Mouse (Mus musculus): ENCODE data around the gene Nlk. TPM values are rescaled to one million over a fixed set of nuclear protein-coding genes. Genes with fewer than 3 reads are reported as not detected.

Gene Nlk
- polyA plus RNA-seq, 1 experiment = 5.0 TPM

DNA sequence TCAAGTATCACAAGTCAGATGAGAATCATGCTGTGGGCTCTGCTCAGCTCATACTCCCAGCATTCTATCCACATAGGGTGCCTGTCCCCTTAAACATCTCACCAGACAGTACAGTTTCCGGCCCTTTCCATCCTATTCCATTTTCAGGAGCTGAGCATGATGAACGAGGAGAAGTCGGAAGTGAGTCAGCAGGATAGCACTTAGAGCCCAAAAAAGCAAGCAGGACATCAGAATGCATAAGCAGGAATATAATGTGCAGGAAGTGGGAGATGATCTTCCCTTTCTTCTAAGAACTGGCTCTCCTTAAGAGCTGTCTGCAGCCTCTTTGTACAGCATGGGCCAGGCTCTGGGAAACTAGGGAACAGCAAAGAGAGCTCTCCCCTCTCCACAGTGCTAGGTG, 5.1 kb upstream of the Nlk start:
- Histone ChIP-seq H3K4me2 (ENCODE audit: low read depth) (peak overlapping the region; percentile 14), H3K79me2 (ENCODE audit: control insufficient read depth, insufficient read depth) (no peaks in the 10 kb centered on the region), H3K4me3 (no peak overlapping the region), H3K27me3 (ENCODE audit: control insufficient read depth, insufficient read depth, insufficient read length) (no peaks in the 10 kb centered on the region), H3K36me3 (ENCODE audit: control insufficient read depth, insufficient read depth) (no peaks in the 10 kb centered on the region), H3ac (ENCODE audit: control insufficient read depth, insufficient read length) (no peak overlapping the region)
- no peak for TF ChIP-seq USF1 (IDR thresholded peaks at IDR 0.05; ENCODE audit: low read depth)

DNA sequence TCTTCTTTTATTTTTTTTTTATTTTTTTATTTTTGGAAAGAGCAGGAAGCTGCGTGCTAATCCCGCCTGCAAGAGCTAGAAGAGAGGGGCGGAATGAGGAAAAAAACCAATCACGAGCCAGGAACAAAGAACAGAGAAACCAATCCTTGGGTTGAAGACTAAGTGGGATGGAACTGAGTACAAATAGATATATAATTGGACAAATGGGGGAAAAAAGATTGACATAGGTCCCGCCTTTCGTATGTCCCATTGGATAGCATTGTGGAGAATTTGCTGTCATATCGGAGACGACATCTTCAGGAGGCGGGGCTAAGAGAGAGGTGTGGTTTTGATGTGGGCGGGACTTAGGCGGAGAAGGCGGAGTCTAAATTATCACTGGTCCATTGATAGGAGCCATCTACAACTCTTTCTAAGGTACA, 589 bp upstream of the Nlk start:
- Histone ChIP-seq H3K27me3 (ENCODE audit: control insufficient read depth, insufficient read depth, insufficient read length) (no peaks in the 10 kb centered on the region), H3K4me3 (peak overlapping the region; percentile 58), H3K36me3 (ENCODE audit: control insufficient read depth, insufficient read depth) (no peaks in the 10 kb centered on the region), H3K79me2 (ENCODE audit: control insufficient read depth, insufficient read depth) (peaks cover 20% of the 10 kb centered on the region), H3ac (ENCODE audit: control insufficient read depth, insufficient read length) (peak overlapping the region; percentile 3), H3K4me2 (ENCODE audit: low read depth) (peak overlapping the region; percentile 49)
- no peak for TF ChIP-seq TCF12 (IDR thresholded peaks at IDR 0.05; ENCODE audit: insufficient read depth, poor library complexity, severe bottlenecking)
- TF ChIP-seq POLR2A (IDR thresholded peaks at IDR 0.05; ENCODE audit: insufficient read length, low read depth) = no peak
- no peak for TF ChIP-seq CEBPB (IDR thresholded peaks at IDR 0.05; ENCODE audit: insufficient read depth, poor library complexity, severe bottlenecking)
- TF ChIP-seq MYOG (IDR thresholded peaks at IDR 0.05; ENCODE audit: control insufficient read depth in 1 of 3, insufficient read depth in 1 of 3, insufficient read length in 2 of 3, low read depth in 2 of 3) = no peak
- no peak for TF ChIP-seq USF1 (IDR thresholded peaks at IDR 0.05; ENCODE audit: low read depth)
- no peak for TF ChIP-seq E2F4 (IDR thresholded peaks at IDR 0.05; ENCODE audit: insufficient read depth)
- TF ChIP-seq SRF (IDR thresholded peaks at IDR 0.05; ENCODE audit: control insufficient read depth, insufficient read length, low read depth) = no peak
- no peak for TF ChIP-seq POLR2AphosphoS2 (IDR thresholded peaks at IDR 0.05; ENCODE audit: insufficient read length, low read depth)
- TF ChIP-seq MAX (IDR thresholded peaks at IDR 0.05; ENCODE audit: low read depth) = no peak
- no peak for TF ChIP-seq REST (IDR thresholded peaks at IDR 0.05; ENCODE audit: insufficient read depth, insufficient read length)
- no peak for TF ChIP-seq MYOD1 (IDR thresholded peaks at IDR 0.05; ENCODE audit: control insufficient read depth in 1 of 3, insufficient read length in 2 of 3, low read depth in 2 of 3)
- TF ChIP-seq TCF3 (IDR thresholded peaks at IDR 0.05; ENCODE audit: insufficient read length, low read depth) = no peak

GRCm38 (mm10) chr11:78694249-78694648, 2.9 kb downstream of the Nlk start:
- Histone ChIP-seq H3K4me2 (ENCODE audit: low read depth) (peak overlapping the region; percentile 44), H3K4me3 (no peak overlapping the region), H3ac (ENCODE audit: control insufficient read depth, insufficient read length) (no peak overlapping the region), H3K79me2 (ENCODE audit: control insufficient read depth, insufficient read depth) (peaks cover 51% of the 10 kb centered on the region), H3K27me3 (ENCODE audit: control insufficient read depth, insufficient read depth, insufficient read length) (no peaks in the 10 kb centered on the region), H3K36me3 (ENCODE audit: control insufficient read depth, insufficient read depth) (no peaks in the 10 kb centered on the region)
- TF ChIP-seq E2F4 (IDR thresholded peaks at IDR 0.05; ENCODE audit: insufficient read depth) = no peak
- no peak for TF ChIP-seq CEBPB (IDR thresholded peaks at IDR 0.05; ENCODE audit: insufficient read depth, poor library complexity, severe bottlenecking)
- no peak for TF ChIP-seq MYOG (IDR thresholded peaks at IDR 0.05; ENCODE audit: control insufficient read depth in 1 of 3, insufficient read depth in 1 of 3, insufficient read length in 2 of 3, low read depth in 2 of 3)
- TF ChIP-seq MYOD1 (IDR thresholded peaks at IDR 0.05; ENCODE audit: control insufficient read depth in 1 of 3, insufficient read length in 2 of 3, low read depth in 2 of 3) = no peak
- no peak for TF ChIP-seq TCF3 (IDR thresholded peaks at IDR 0.05; ENCODE audit: insufficient read length, low read depth)
- TF ChIP-seq TCF12 (IDR thresholded peaks at IDR 0.05; ENCODE audit: insufficient read depth, poor library complexity, severe bottlenecking) = no peak
- no peak for TF ChIP-seq SRF (IDR thresholded peaks at IDR 0.05; ENCODE audit: control insufficient read depth, insufficient read length, low read depth)
- no peak for TF ChIP-seq POLR2A (IDR thresholded peaks at IDR 0.05; ENCODE audit: insufficient read length, low read depth)
- TF ChIP-seq REST (IDR thresholded peaks at IDR 0.05; ENCODE audit: insufficient read depth, insufficient read length) = no peak
- TF ChIP-seq MAX (IDR thresholded peaks at IDR 0.05; ENCODE audit: low read depth) = no peak
- TF ChIP-seq USF1 (IDR thresholded peaks at IDR 0.05; ENCODE audit: low read depth) = no peak
- no peak for TF ChIP-seq POLR2AphosphoS2 (IDR thresholded peaks at IDR 0.05; ENCODE audit: insufficient read length, low read depth)

DNA sequence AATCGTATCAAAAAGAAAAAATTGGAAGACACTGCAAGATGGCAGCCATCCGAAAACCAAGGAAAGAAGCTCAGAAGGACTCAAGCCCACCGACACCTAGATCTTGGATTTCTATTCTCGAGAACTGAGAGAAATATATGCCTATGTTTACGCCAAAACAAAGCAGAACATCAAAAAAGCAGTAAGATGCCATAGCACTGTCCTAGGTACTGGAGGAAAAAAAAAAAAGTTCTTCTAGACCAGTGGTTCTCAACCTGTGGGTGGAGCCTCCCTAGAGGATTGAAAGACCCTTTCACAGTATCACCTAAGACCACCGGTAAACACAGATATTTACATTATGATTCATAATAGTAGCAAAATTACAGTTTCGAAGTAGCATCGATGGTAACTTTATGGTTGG, 3.9 kb downstream of the Nlk start:
- H3K27me3 ChIP-seq (ENCODE audit: control insufficient read depth, insufficient read depth, insufficient read length) = no peaks in the 10 kb centered on the region
- H3K36me3 ChIP-seq (ENCODE audit: control insufficient read depth, insufficient read depth) = no peaks in the 10 kb centered on the region
- H3ac ChIP-seq (ENCODE audit: control insufficient read depth, insufficient read length) = no peak overlapping the region
- no peak overlapping the region for H3K4me2 ChIP-seq (ENCODE audit: low read depth)
- peaks cover 60% of the 10 kb centered on the region for H3K79me2 ChIP-seq (ENCODE audit: control insufficient read depth, insufficient read depth)
- no peak overlapping the region for H3K4me3 ChIP-seq
- no peak for TF ChIP-seq MYOD1 (IDR thresholded peaks at IDR 0.05; ENCODE audit: control insufficient read depth in 1 of 3, insufficient read length in 2 of 3, low read depth in 2 of 3)
- TF ChIP-seq TCF3 (IDR thresholded peaks at IDR 0.05; ENCODE audit: insufficient read length, low read depth) = no peak
- no peak for TF ChIP-seq E2F4 (IDR thresholded peaks at IDR 0.05; ENCODE audit: insufficient read depth)
- TF ChIP-seq USF1 (IDR thresholded peaks at IDR 0.05; ENCODE audit: low read depth) = no peak

- no peak for TF ChIP-seq USF1 (IDR thresholded peaks at IDR 0.05; ENCODE audit: low read depth)
- TF ChIP-seq CEBPB (IDR thresholded peaks at IDR 0.05; ENCODE audit: insufficient read depth, poor library complexity, severe bottlenecking) = no peak
- TF ChIP-seq TCF12 (IDR thresholded peaks at IDR 0.05; ENCODE audit: insufficient read depth, poor library complexity, severe bottlenecking) = no peak
- TF ChIP-seq MAX (IDR thresholded peaks at IDR 0.05; ENCODE audit: low read depth) = no peak
- TF ChIP-seq TCF3 (IDR thresholded peaks at IDR 0.05; ENCODE audit: insufficient read length, low read depth) = no peak
- no peak for TF ChIP-seq SRF (IDR thresholded peaks at IDR 0.05; ENCODE audit: control insufficient read depth, insufficient read length, low read depth)
- TF ChIP-seq POLR2AphosphoS2 (IDR thresholded peaks at IDR 0.05; ENCODE audit: insufficient read length, low read depth) = no peak
- TF ChIP-seq REST (IDR thresholded peaks at IDR 0.05; ENCODE audit: insufficient read depth, insufficient read length) = no peak
- TF ChIP-seq POLR2A (IDR thresholded peaks at IDR 0.05; ENCODE audit: insufficient read length, low read depth) = no peak
- TF ChIP-seq MYOG (IDR thresholded peaks at IDR 0.05; ENCODE audit: control insufficient read depth in 1 of 3, insufficient read depth in 1 of 3, insufficient read length in 2 of 3, low read depth in 2 of 3) = no peak
- TF ChIP-seq E2F4 (IDR thresholded peaks at IDR 0.05; ENCODE audit: insufficient read depth) = no peak
- no peak for TF ChIP-seq MYOD1 (IDR thresholded peaks at IDR 0.05; ENCODE audit: control insufficient read depth in 1 of 3, insufficient read length in 2 of 3, low read depth in 2 of 3)
- H3K27me3 ChIP-seq (ENCODE audit: control insufficient read depth, insufficient read depth, insufficient read length) = no peaks in the 10 kb centered on the region
- H3K79me2 ChIP-seq (ENCODE audit: control insufficient read depth, insufficient read depth) = peaks cover 74% of the 10 kb centered on the region
- H3ac ChIP-seq (ENCODE audit: control insufficient read depth, insufficient read length) = no peak overlapping the region
- H3K4me2 ChIP-seq (ENCODE audit: low read depth) = no peak overlapping the region
- no peaks in the 10 kb centered on the region for H3K36me3 ChIP-seq (ENCODE audit: control insufficient read depth, insufficient read depth)
- H3K4me3 ChIP-seq = no peak overlapping the region
Observed at GRCm38 (mm10) chr11:78691201-78691600, 6.0 kb downstream of the Nlk start.
